Mouse (Mus musculus) G1E (cell line): ENCODE results near the gene Zg16.

Experiments used
- CTCF ChIP-seq: IDR thresholded peaks from 2 replicates; pipeline ENCODE4 v1.5.1; 2012; ENCODE audit warnings: low read depth, low read length, inconsistent platforms, mixed read lengths
- GATA1 ChIP-seq: IDR thresholded peaks from 2 replicates; pipeline ENCODE4 v1.6.1; 2012; ENCODE audit warnings: borderline replicate concordance, low read length, inconsistent platforms, mixed read lengths
- GATA2 ChIP-seq: IDR thresholded peaks from 2 replicates; pipeline ENCODE4 v1.6.1; 2012; ENCODE audit warnings: low read depth, low read length, inconsistent platforms, borderline replicate concordance
- POLR2AphosphoS5 ChIP-seq: IDR thresholded peaks from 2 replicates; pipeline ENCODE4 v1.6.1; 2012; ENCODE audit warnings: low read depth, low read length, inconsistent platforms; ENCODE audit not compliant: insufficient replicate concordance
- TAL1 ChIP-seq: conservative IDR thresholded peaks from 2 replicates; pipeline ENCODE4 v1.6.1; 2012; ENCODE audit warnings: low read depth, low read length, inconsistent platforms, mixed read lengths

DNA sequence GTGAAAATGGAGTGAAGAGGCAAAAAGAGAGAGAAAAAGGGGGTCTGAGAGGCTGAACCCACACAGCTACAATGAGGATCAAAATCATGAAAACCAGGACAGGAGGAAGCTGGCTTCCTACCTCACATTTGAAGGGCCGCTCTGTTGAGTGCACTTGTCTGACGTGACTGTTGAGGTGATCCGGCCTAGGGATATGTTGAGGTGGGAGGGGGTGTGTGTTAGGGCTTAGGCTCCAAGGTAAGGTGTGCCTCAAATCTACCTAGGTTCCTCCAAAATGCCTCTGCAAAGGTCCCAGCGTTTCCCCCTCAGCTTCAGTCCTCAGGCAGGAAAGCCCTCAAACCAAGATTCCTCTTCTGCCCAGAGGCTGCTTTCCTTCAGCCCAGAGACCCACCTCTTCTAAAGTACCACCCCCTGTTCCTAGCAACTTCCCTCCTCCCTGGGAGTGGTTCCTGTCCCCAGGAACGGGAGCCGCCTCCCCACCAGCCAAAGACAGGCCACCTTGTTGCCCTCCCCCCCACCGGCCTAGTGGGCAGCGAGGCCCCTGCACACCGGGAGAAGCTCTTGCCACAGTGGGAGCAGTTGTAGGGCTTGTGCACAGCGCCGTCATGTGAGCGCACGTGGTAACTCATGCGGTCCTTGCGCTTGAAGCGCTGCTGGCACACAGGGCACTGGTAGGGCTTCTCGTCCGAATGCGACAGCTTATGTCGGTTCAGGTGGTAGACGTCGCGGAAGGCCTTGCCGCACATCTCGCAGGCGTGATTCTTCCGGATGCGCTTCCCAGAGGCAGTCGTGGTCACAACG is 62.2 kb downstream of the Zg16 start:
- TF ChIP-seq POLR2AphosphoS5, result no peak
- no peak for TF ChIP-seq CTCF
- TF ChIP-seq GATA1, result no peak
- TF ChIP-seq GATA2, result no peak
- no peak for TF ChIP-seq TAL1
